Mouse (Mus musculus) myocyte (in vitro differentiated cells): ENCODE data around the gene 4930556J24Rik.
"Not testable (repeated sequence)": the region's sequence is repeated elsewhere in the genome, so short reads cannot be mapped to it uniquely, and the experiment has no call there.

ENCODE experiments used
- CEBPB ChIP-seq: IDR thresholded peaks from 2 replicates; pipeline ENCODE4 v1.6.1; 2011; ENCODE audit warnings: mild to moderate bottlenecking, moderate library complexity; ENCODE audit not compliant: poor library complexity, insufficient read depth, severe bottlenecking
- E2F4 ChIP-seq: IDR thresholded peaks from one replicate; pipeline ENCODE4 v1.6.1; 2011; ENCODE audit warnings: mild to moderate bottlenecking, control low read depth, moderate library complexity; ENCODE audit not compliant: insufficient read depth
- MAX ChIP-seq: IDR thresholded peaks from one replicate; pipeline ENCODE4 v1.6.1; 2011; ENCODE audit warnings: low read depth, mild to moderate bottlenecking, control low read depth
- MYOG ChIP-seq, 3 experiments: IDR thresholded peaks; one replicate each; pipeline ENCODE4 v1.6.1; 2011; ENCODE audit warnings: control low read depth in 2 of 3, low read depth in 2 of 3, mild to moderate bottlenecking in 2 of 3; ENCODE audit not compliant: insufficient read length in 2 of 3, control insufficient read depth in 1 of 3, insufficient read depth in 1 of 3
- POLR2A ChIP-seq: IDR thresholded peaks from one replicate; pipeline ENCODE4 v1.6.1; 2011; ENCODE audit warnings: low read depth, mild to moderate bottlenecking, control low read depth, moderate library complexity; ENCODE audit not compliant: insufficient read length
- SRF ChIP-seq: IDR thresholded peaks from one replicate; pipeline ENCODE4 v1.6.1; 2011; ENCODE audit warnings: low read depth; ENCODE audit not compliant: control insufficient read depth, insufficient read length
- TCF12 ChIP-seq: IDR thresholded peaks from one replicate; pipeline ENCODE4 v1.6.1; 2011; ENCODE audit warnings: mild to moderate bottlenecking, control low read depth; ENCODE audit not compliant: poor library complexity, insufficient read depth, severe bottlenecking
- TCF3 ChIP-seq: IDR thresholded peaks from one replicate; pipeline ENCODE4 v1.6.1; 2011; ENCODE audit warnings: low read depth, control low read depth; ENCODE audit not compliant: insufficient read length
- USF1 ChIP-seq: IDR thresholded peaks from one replicate; pipeline ENCODE4 v1.6.1; 2011; ENCODE audit warnings: low read depth, mild to moderate bottlenecking, control low read depth, moderate library complexity

GRCm38 (mm10) chr11:3954876-3955275 is 21.7 kb downstream of the 4930556J24Rik start:
- TF ChIP-seq CEBPB; POLR2A; E2F4; TCF12; TCF3; SRF; MAX; MYOG (IDR thresholded peaks at IDR 0.05; ENCODE audit: control insufficient read depth in 1 of 3, insufficient read depth in 1 of 3, insufficient read length in 2 of 3, low read depth in 2 of 3); USF1: not testable (repeated sequence)
